Mouse (Mus musculus): ENCODE measurements around the gene Ddhd1. TPM values are rescaled to one million over a fixed set of nuclear protein-coding genes. Genes with fewer than 3 reads are reported as not detected.
"Not testable (repeated sequence)": the region's sequence is repeated elsewhere in the genome, so short reads cannot be mapped to it uniquely, and the experiment has no call there.

Ddhd1 gene
- polyA plus RNA-seq, 2 experiments from 2014 or later, result 8.5 to 16.3 TPM

- no peak for ATAC-seq
Observed at GRCm38 (mm10) chr14:45644202-45644601, 13.7 kb downstream of the Ddhd1 start.

GRCm38 (mm10) chr14:45643461-45643860 lies 14.5 kb downstream of the Ddhd1 start:
- no peak for ATAC-seq

- no peak for ATAC-seq
Observed at GRCm38 (mm10) chr14:45642795-45643194, 15.1 kb downstream of the Ddhd1 start.

- no peak for ATAC-seq
Observed at GRCm38 (mm10) chr14:45642217-45642616, 15.7 kb downstream of the Ddhd1 start.

DNA sequence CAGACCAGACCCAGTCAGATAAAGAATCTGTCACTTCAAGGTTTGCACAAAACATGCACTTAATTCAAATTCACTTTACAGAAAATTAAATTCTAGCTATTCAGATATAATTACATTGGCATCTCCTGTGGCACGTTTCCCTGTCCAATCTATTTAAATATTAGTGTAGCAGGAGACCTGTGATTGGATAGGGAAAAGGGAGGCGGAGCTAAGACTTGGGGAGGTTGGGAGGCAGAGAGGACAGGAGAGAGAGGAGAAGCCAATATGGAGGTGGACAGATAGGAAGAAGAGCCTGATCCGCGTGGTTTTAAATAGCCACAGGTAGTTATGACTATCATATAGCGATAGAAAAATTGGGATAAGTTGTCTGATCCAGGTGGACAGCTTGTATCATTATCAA lies 19.2 kb downstream of the Ddhd1 start:
- ATAC-seq, result no peak

- no peak for ATAC-seq
Observed at GRCm38 (mm10) chr14:45635496-45635895, 22.4 kb downstream of the Ddhd1 start.

- no peak for ATAC-seq
Observed at GRCm38 (mm10) chr14:45632756-45633537, 25.0 kb downstream of the Ddhd1 start.

DNA sequence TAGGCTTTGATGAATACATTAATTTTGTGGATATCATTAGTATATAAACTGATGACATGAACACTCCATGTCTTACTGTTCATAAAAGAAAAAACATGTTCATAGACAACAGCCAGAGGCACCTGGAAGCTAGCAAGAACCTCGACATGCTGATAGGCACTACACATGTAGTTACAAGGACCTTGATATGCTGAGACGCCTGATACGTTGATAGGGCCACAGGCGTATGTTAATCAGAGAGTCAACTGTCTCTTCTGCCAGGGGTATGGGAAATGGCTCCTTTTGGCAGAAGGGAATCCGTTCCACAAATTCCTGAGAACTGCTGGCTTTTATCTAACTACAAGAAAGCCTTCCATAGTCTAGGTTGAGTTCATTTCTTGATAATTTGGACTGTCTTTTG lies 27.4 kb downstream of the Ddhd1 start:
- no peak for ATAC-seq

DNA sequence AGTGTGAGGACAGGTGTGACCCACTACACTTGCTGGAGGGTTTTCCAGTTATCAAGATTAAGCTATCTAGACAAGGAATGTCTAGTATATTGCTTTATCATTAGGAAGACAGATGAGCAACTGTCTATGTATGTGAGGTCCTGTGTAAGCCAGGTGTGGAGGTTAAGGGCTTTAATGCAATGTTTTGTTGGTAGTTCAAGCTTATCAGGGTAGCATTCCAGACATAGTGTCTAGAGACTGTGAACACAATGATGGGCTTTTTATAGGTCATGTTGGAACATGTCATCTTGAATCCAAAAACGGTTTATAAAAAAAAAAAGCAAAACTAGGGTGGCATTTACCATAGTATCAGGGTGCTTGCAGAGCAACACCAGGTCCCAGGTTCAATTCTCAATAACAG lies 28.0 kb downstream of the Ddhd1 start:
- ATAC-seq, result no peak

GRCm38 (mm10) chr14:45618351-45618750 lies 39.6 kb downstream of the Ddhd1 start:
- no peak for ATAC-seq

- no peak for ATAC-seq
Observed at GRCm38 (mm10) chr14:45616526-45616925, 41.4 kb downstream of the Ddhd1 start.

- ATAC-seq, result no peak
Observed at GRCm38 (mm10) chr14:45615776-45616175, 42.2 kb downstream of the Ddhd1 start.

DNA sequence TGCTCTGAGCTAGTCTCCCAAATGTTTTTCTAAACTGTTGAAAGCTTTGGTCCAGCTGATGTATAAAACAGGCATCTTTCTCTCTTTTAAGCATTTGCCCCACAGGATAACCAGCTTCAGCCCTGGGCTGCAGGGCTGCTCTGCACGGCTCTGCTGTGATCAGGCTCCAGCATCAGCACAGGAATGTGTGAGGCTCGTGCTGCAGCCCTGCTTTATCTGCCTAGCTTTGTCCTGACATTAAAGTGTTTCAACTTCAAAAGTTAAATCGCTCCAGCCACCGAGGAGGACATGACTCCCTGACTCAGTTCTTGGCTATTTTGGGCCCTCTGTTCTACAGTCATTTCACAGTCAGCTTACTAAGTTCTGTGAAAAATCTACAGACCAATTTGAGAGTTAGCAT lies 43.1 kb downstream of the Ddhd1 start:
- ATAC-seq, result no peak

GRCm38 (mm10) chr14:45614406-45614805 lies 43.5 kb downstream of the Ddhd1 start:
- no peak for ATAC-seq

DNA sequence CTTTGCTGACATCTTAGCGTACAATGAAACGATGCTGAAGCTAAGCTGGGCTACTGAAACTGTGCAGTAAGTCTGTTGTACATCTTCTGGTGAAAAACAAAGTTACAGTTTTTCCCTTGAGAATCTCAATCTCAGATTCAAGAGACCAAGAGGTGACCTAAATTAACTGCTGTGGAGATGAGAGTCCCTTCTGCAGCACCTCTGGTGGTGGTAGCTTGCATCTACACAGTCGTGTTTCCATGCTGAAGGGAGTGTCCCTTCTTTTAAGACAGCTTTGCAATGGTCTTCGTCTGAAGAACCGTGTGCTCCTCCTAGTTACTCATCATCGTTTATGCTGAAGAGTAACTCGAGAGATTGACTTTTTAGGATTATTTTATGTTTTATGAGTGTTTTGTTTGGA lies 46.3 kb downstream of the Ddhd1 start:
- ATAC-seq, result no peak

GRCm38 (mm10) chr14:45602002-45602401 lies 55.9 kb downstream of the Ddhd1 start:
- ATAC-seq, result no peak

DNA sequence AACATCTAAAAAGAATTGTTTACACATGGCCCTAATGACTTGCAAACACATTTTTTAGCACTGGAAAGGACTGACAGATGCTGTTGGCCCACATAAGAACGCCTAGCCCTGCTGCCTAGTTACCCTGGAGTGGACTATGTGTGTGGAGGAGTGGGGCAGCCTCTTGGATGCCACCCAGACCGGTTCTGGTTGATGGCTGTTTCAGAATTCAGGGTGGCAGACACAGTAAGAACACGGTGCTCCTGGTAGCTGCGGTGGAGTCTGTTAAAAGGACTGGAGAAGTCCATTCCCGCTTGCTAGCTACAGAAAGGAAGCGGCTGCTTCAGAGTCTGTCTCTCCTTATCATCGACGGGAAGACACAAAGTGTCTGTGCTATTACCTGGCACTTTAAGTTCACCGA lies 57.4 kb downstream of the Ddhd1 start:
- no peak for ATAC-seq

- no peak for ATAC-seq
Observed at GRCm38 (mm10) chr14:45597855-45598254, 60.1 kb downstream of the Ddhd1 start.

DNA sequence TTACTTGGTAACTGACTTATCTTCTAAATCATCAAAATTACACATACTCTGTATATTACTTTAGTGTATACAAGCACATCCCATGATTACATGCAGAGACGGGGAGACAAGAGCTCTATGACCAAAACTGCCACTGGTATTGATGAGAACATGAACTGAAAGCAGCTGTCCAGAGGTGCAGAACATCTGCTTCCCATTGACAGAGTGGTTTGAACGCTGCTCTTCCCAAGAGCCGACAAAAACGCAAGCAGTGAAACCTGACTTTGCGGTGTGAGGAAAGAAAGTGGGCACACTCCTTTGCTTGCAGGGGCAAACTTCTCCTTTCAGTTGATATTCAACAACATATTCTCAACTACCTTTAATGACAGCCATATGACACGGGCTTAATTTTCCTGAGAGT lies 64.7 kb downstream of the Ddhd1 start:
- no peak for ATAC-seq

DNA sequence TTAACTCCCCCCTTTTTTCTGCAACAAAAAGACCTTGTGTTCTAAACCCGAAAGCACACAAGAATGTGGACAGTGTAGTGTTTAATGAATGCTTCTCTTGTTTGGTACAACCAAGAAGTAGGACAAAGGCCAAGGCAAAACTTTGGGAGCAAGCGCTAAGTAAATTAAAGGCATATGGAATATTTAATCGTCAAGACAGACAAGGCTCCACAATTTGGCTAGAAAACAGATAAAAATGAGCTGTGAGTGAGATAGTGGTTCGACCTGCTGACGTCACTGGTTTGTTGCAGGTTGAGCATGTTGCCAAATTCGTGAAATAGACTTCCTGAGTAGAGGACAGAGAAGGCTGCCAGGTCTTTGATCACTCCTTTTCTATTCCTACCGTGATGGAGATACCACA lies 69.5 kb downstream of the Ddhd1 start:
- ATAC-seq, result no peak

DNA sequence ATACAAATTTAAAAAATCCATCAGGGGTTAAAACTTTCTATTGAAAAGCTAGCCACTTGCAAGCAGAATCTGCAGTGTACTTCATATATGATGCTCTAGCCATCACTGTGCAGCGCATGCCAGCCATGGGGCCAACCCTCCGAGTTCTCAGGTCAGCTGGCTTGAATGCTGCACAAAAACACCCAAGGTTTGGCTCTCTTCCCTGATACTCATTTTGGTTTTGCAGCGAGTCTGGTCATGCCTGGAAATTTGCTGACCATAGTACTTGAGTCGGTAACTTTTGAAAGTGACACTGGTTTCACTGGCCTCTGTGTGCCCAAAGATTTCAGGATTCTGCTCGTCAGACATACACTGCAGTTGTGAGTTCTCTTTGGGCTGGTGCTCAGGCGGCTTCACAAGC lies 70.4 kb downstream of the Ddhd1 start:
- ATAC-seq, result no peak

- no peak for ATAC-seq
Observed at GRCm38 (mm10) chr14:45583494-45584027, 74.4 kb downstream of the Ddhd1 start.

DNA sequence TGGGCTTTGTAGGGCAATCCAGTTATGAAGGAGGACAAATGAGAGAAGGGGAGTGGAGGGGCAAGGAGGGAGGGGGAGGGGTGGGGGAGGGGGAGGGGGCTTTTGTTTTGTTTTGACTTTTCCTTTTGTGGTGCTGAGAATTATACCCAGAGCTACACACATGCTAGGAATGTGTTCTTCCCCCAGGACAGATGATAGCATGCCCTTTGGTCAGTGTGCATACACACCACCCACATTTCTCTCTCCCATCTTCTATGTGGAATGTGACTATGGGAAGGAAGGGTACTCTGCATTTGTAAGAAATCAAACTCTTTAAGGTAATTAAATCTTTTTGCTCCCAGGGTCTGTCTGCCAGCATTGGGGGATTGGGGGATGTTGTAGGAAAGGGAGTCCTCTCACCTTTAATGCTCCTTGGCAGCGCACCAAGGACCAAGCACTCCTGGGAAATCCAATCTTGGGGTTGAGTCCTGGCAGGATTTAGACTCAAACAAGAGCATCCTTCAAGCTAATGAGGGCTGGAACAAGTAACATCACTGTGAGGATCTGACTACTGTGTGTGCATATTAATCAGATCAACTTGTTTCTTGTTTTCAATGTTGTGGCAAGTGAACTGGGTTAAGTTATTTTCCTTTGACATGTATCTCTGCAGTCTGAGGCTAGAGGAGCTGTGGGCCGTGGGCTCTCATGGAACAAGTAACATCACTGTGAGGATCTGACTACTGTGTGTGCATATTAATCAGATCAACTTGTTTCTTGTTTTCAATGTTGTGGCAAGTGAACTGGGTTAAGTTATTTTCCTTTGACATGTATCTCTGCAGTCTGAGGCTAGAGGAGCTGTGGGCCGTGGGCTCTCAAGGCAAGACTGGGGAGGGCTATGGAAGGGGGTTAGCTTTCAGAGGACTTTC lies 76.8 kb downstream of the Ddhd1 start:
- ATAC-seq, result not testable (repeated sequence)
